Mouse (Mus musculus) thymus, adult 2 months (tissue): ENCODE results near the gene Ucp3. TPM values are rescaled to one million over a fixed set of nuclear protein-coding genes. Genes with fewer than 3 reads are reported as not detected.

Source experiments
- DNase-seq: peaks from one replicate; pipeline ENCODE4 v3.0.0; 2021
- H3K27ac ChIP-seq: fragments of 200-500 bp; 2 replicates; pipeline ENCODE4 v1.5.1; 2012; ENCODE audit warnings: low read length, control low read depth; ENCODE audit not compliant: control insufficient read depth, insufficient read depth
- H3K27me3 ChIP-seq: fragments of 200-500 bp; 2 replicates; pipeline ENCODE4 v1.6.1; 2012; ENCODE audit warnings: mild to moderate bottlenecking, low read length, moderate library complexity, mixed read lengths; ENCODE audit not compliant: control insufficient read depth, insufficient read depth
- H3K36me3 ChIP-seq: fragments of 200-500 bp; 2 replicates; pipeline ENCODE4 v1.6.1; 2012; ENCODE audit warnings: mild to moderate bottlenecking, low read length, moderate library complexity; ENCODE audit not compliant: control insufficient read depth, insufficient read depth
- H3K4me1 ChIP-seq: fragments of 200-500 bp; replicated peaks from 2 replicates; pipeline ENCODE4 v1.6.1; 2012; ENCODE audit warnings: low read length; ENCODE audit not compliant: control insufficient read depth, insufficient read depth
- H3K4me3 ChIP-seq: fragments of 200-500 bp; 2 replicates; pipeline ENCODE4 v1.5.1; 2012; ENCODE audit warnings: mild to moderate bottlenecking, low read length, control low read depth, moderate library complexity; ENCODE audit not compliant: control insufficient read depth, insufficient read depth
- CTCF ChIP-seq: fragments of 200-500 bp; IDR thresholded peaks from 2 replicates; pipeline ENCODE4 v1.5.1; 2012; ENCODE audit warnings: mild to moderate bottlenecking, control low read depth, low read length, moderate library complexity, borderline replicate concordance; ENCODE audit not compliant: control insufficient read depth, poor library complexity, insufficient read depth; ENCODE audit errors: extremely low read depth
- POLR2A ChIP-seq: fragments of 200-500 bp; IDR thresholded peaks from 2 replicates; pipeline ENCODE4 v1.6.1; 2012; ENCODE audit warnings: mild to moderate bottlenecking, low read length, control low read depth, moderate library complexity; ENCODE audit not compliant: control insufficient read depth, poor library complexity, insufficient read depth; ENCODE audit errors: extremely low read depth
- WGBS: fragments of 180-500 bp; shearing (Covaris S2); methylation state at CpG from one replicate; pipeline ENCODE4 v1.1.7; 2018; 5-methylcytosine and 5-hydroxymethylcytosine counted together
- polyA plus RNA-seq: library from polyadenylated mRNA; depleted of rRNA; stranded (reverse); fragments of >200 nt; gene quantifications from 2 replicates; pipeline ENCODE4 v1.2.3, GENCODE M21; 2012; rRNA removed

The Ucp3 gene
- polyA plus RNA-seq, 1 experiment, result 7.0 TPM

DNA sequence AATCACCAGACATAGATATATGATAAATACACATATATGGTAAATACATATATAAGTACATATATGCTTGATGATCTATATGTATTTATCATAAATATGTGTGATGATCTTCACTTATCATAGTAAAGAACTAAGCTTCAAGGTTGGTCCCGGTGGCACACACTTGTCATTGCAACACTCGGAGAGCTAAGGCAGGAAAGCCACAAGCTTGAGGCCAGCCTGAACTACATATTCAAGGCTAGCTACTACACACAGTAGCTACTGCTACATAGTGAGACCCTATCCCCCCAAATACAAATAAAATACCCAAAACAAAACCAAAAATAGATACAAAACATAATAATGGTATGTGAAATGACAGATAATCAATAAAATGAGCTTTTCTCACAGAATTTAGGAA is 63.0 kb downstream of the Ucp3 start:
- peaks cover 6% of the 10 kb centered on the region for H3K36me3 ChIP-seq
- DNase-seq, result no peak
- H3K27me3 ChIP-seq, result no peaks in the 10 kb centered on the region
- TF ChIP-seq POLR2A (no peak), CTCF (no peak)
- WGBS, result 73% methylated on average over 2 of the region's 2 CpGs
- H3K4me3 ChIP-seq, result no peak overlapping the region
- no peak overlapping the region for H3K27ac ChIP-seq
- peaks cover 2% of the 10 kb centered on the region for H3K4me1 ChIP-seq

Other genes starting within 250 kb of the Ucp3 start
- gene Pgm2l1, start 245.6 kb upstream of the Ucp3 start, polyA plus RNA-seq, result 15.8 and 19.3 TPM in 2 replicates
- gene P4ha3, start 187.5 kb upstream of the Ucp3 start, polyA plus RNA-seq, result 8.5 and 9.3 TPM in 2 replicates
- 52.2 and 59.4 TPM in 2 replicates for gene C2cd3, start 100.8 kb upstream of the Ucp3 start, polyA plus RNA-seq
- gene Ppme1, start 100.7 kb upstream of the Ucp3 start, polyA plus RNA-seq, result 152 and 153 TPM in 2 replicates
- 1,120 and 1,396 TPM in 2 replicates for gene Ucp2, start 20.3 kb downstream of the Ucp3 start, polyA plus RNA-seq
- gene Dnajb13, start 42.0 kb downstream of the Ucp3 start, polyA plus RNA-seq, result 2.2 and 3.0 TPM in 2 replicates
- gene Coa4, start 64.1 kb downstream of the Ucp3 start, polyA plus RNA-seq, result 9.1 and 10.1 TPM in 2 replicates
- gene Rab6a, start 134.4 kb downstream of the Ucp3 start, polyA plus RNA-seq, result 25.9 and 36.9 TPM in 2 replicates
- gene Mrpl48, start 135.3 kb downstream of the Ucp3 start, polyA plus RNA-seq, result 11.3 and 12.2 TPM in 2 replicates
- gene Plekhb1, start 189.4 kb downstream of the Ucp3 start, polyA plus RNA-seq, result 70.5 and 82.2 TPM in 2 replicates
- 144 and 178 TPM in 2 replicates for gene Fam168a, start 233.6 kb downstream of the Ucp3 start, polyA plus RNA-seq